Mouse (Mus musculus) hindbrain, embryonic 14.5 days (tissue): ENCODE measurements around the gene Hgd. TPM values are rescaled to one million over a fixed set of nuclear protein-coding genes. Genes with fewer than 3 reads are reported as not detected.
"Not testable (repeated sequence)": the region's sequence is repeated elsewhere in the genome, so short reads cannot be mapped to it uniquely, and the experiment has no call there.

Experiments used
- ATAC-seq: fragments of 200-750 bp; cut with Nextera tagmentation; 2 replicates; pipeline ENCODE4 v1.8.0; 2017; ENCODE audit warnings: moderate number of reproducible peaks, mild to moderate bottlenecking, moderate TSS enrichment, moderate library complexity; ENCODE audit not compliant: low FRiP score
- DNase-seq: peaks from one replicate; pipeline ENCODE4 v3.0.0-alpha.2; 2015; ENCODE audit warnings: low spot score
- H3K27ac ChIP-seq: fragments of 300-500 bp; sonication (generic); 2 replicates; pipeline ENCODE4 v1.5.1; 2014; ENCODE audit warnings: mild to moderate bottlenecking, moderate library complexity
- H3K27me3 ChIP-seq: fragments of 300-500 bp; sonication (generic); 2 replicates; pipeline ENCODE4 v1.6.1; 2014; ENCODE audit warnings: mild to moderate bottlenecking, low read length, mixed read lengths; ENCODE audit not compliant: control insufficient read depth, insufficient read depth
- H3K36me3 ChIP-seq: fragments of 300-500 bp; sonication (generic); replicated peaks from 2 replicates; pipeline ENCODE4 v1.6.1; 2014; ENCODE audit not compliant: control insufficient read depth, insufficient read depth
- H3K4me1 ChIP-seq: fragments of 300-500 bp; sonication (generic); replicated peaks from 2 replicates; pipeline ENCODE4 v1.6.1; 2014; ENCODE audit warnings: antibody characterized with exemption, low read length, mixed read lengths; ENCODE audit not compliant: control insufficient read depth, insufficient read depth
- H3K4me2 ChIP-seq: fragments of 300-500 bp; sonication (generic); replicated peaks from 2 replicates; pipeline ENCODE4 v1.6.1; 2014; ENCODE audit warnings: mild to moderate bottlenecking, moderate library complexity
- H3K4me3 ChIP-seq: fragments of 300-500 bp; sonication (generic); replicated peaks from 2 replicates; pipeline ENCODE4 v1.5.1; 2014; ENCODE audit warnings: mild to moderate bottlenecking, low read length
- H3K9ac ChIP-seq: fragments of 300-500 bp; sonication (generic); 2 replicates; pipeline ENCODE4 v1.6.1; 2014
- H3K9me3 ChIP-seq: fragments of 300-500 bp; sonication (generic); 2 replicates; pipeline ENCODE4 v1.6.1; 2016; ENCODE audit warnings: low read length; ENCODE audit not compliant: control insufficient read depth
- WGBS: fragments of 180-500 bp; shearing (Covaris S2); extraction: QIAGEN DNeasy Blood & Tissue Kit; methylation state at CpG from one replicate; pipeline ENCODE4 v1.1.7; 2014; 5-methylcytosine and 5-hydroxymethylcytosine counted together
- polyA plus RNA-seq: library from polyadenylated mRNA; unstranded; fragments of >200 nt; fragmentation: Nextera tagmentation; extraction: Ambion mirVana; gene quantifications from 2 replicates; pipeline ENCODE4 v1.2.1, GENCODE M21; 2014

The Hgd gene
- polyA plus RNA-seq, 1 experiment from 2014 or later: 0.13 TPM

DNA sequence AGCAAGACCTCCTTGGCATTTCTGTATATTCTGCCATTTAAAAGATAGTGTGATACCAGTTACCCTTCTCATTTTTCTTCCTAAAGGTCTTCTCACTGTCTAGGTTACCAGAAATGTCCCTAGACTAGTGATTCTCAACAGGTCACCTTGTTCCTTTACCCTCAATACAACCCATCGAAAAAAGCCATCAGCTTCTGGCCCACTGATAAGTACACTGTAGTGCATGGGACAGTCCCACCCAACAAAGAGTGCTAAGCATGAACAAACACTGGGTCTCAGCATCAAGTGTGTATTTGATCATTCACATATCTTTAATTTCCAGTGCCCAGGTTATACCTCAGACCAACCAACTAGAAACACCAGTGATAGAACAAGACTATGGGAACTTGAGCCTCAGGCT, 55.1 kb downstream of the Hgd start:
- no peaks in the 10 kb centered on the region for H3K9me3 ChIP-seq
- no peaks in the 10 kb centered on the region for H3K4me1 ChIP-seq
- H3K9ac ChIP-seq: no peak overlapping the region
- no peaks in the 10 kb centered on the region for H3K27me3 ChIP-seq
- 97% methylated on average over 1 of the region's 1 CpGs for WGBS
- H3K27ac ChIP-seq: no peak overlapping the region
- no peak overlapping the region for H3K4me3 ChIP-seq
- no peaks in the 10 kb centered on the region for H3K36me3 ChIP-seq
- ATAC-seq: no peak
- DNase-seq: no peak
- H3K4me2 ChIP-seq: no peak overlapping the region

GRCm38 (mm10) chr16:37636107-37636506, 56.2 kb downstream of the Hgd start:
- ATAC-seq (no peak), DNase-seq (no peak)
- Histone ChIP-seq H3K9me3 (no peaks in the 10 kb centered on the region), H3K9ac (no peak overlapping the region), H3K36me3 (no peaks in the 10 kb centered on the region), H3K27me3 (no peaks in the 10 kb centered on the region), H3K4me3 (no peak overlapping the region), H3K4me1 (no peaks in the 10 kb centered on the region), H3K27ac (no peak overlapping the region), H3K4me2 (no peak overlapping the region)
- WGBS: 66% methylated on average over 6 of the region's 6 CpGs

- Histone ChIP-seq H3K9me3 (no peaks in the 10 kb centered on the region), H3K4me2 (no peak overlapping the region), H3K4me1 (no peaks in the 10 kb centered on the region), H3K27ac (no peak overlapping the region), H3K9ac (no peak overlapping the region), H3K4me3 (no peak overlapping the region), H3K36me3 (no peaks in the 10 kb centered on the region), H3K27me3 (no peaks in the 10 kb centered on the region)
- DNase-seq (no peak), ATAC-seq (no peak)
Measured at GRCm38 (mm10) chr16:37637802-37638201, 57.8 kb downstream of the Hgd start.

DNA sequence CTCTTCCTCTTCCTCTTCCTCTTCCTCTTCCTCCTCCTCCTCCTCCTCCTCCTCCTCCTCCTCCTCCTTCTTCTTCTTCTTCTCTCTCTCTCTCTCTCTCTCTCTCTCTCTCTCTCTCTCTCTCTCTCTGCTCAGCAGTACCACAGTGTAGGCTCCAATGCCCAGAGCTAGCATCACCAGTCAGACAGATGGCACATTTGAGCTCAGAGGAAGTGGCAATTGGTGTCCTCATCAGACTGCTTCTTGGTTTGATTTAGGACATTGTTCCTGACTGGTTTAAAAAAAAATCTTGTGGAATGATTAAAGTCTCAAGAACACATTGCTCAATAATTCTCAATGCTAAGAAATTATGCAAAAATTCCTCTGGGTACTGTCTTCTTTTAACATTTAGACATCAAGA, 60.6 kb downstream of the Hgd start:
- H3K4me3 ChIP-seq: not testable (repeated sequence)

DNA sequence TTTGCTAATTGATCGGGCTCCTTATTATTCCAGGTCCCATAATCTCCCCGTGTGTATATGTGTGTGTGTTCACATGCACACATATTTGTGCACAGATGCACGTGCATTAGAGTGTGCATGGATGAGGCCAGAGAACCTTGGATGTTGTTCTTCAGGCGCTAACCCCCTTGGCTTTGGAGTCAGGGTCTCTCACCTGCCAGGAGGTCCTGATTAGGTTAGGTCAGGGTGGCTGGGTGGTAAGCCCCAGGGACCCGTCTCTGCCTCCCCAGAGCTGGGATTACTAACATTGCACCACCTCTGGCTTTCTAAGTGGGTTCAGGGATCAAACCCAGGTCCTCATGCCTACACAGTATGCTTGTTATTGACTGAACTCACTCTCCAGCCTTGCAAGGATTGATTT, 64.5 kb downstream of the Hgd start:
- no peaks in the 10 kb centered on the region for H3K4me1 ChIP-seq
- no peak overlapping the region for H3K27ac ChIP-seq
- DNase-seq (no peak), ATAC-seq (no peak)
- no peak overlapping the region for H3K9ac ChIP-seq
- H3K27me3 ChIP-seq: no peaks in the 10 kb centered on the region
- no peak overlapping the region for H3K4me3 ChIP-seq
- H3K4me2 ChIP-seq: no peak overlapping the region
- H3K36me3 ChIP-seq: peaks cover 34% of the 10 kb centered on the region
- no peaks in the 10 kb centered on the region for H3K9me3 ChIP-seq
- WGBS: 92% methylated on average over 5 of the region's 5 CpGs

More for the DNA sequence above, 60.6 kb downstream of the Hgd start:
- not testable (repeated sequence) for H3K36me3 ChIP-seq, H3K9me3 ChIP-seq, ATAC-seq, H3K4me2 ChIP-seq, H3K27me3 ChIP-seq, H3K9ac ChIP-seq, DNase-seq, H3K4me1 ChIP-seq, H3K27ac ChIP-seq

DNA sequence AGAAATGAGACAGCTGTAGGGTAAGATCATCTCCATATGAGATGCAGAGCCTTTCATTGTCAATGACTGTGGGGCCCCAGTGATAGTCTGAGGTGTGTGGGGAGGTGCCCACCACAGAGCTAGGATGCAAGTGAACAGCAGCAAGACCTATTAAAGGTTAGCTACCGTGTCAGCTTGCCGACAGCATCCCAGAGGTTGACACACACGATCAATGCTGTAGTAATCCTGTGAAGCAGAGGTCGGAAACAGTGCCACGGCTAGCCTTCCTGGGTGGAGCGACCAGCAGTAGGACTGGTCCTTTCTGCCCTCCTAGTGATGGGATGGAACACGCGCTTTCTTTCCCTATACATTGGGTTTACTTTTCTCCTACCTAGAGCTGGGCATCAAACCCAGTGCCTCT, 65.3 kb downstream of the Hgd start:
- H3K27me3 ChIP-seq: no peaks in the 10 kb centered on the region
- no peak overlapping the region for H3K9ac ChIP-seq
- ATAC-seq (no peak), DNase-seq (no peak)
- no peaks in the 10 kb centered on the region for H3K9me3 ChIP-seq
- H3K27ac ChIP-seq: no peak overlapping the region
- H3K36me3 ChIP-seq: peaks cover 34% of the 10 kb centered on the region
- no peaks in the 10 kb centered on the region for H3K4me1 ChIP-seq
- H3K4me2 ChIP-seq: no peak overlapping the region
- WGBS: 93% methylated on average over 8 of the region's 8 CpGs
- H3K4me3 ChIP-seq: no peak overlapping the region

DNA sequence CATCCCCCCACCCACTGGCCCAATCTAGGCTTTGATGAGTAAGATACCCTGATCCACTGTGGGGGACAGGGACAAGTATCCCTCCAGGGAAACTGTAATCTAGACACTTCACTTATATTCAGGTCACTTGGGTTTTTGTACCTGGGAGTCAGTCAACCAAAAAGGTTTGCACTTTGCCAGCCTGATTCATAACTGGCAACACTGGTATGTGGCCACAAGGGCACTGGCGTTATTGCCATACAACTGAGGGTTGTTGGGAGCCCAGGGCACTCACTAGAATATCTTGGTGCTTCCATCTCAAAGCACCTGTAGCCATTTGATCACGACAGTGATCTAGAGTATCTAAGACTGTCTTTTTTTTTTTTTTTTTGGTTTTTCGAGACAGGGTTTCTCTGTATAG, 65.8 kb downstream of the Hgd start:
- no peak for DNase-seq
- no peaks in the 10 kb centered on the region for H3K4me1 ChIP-seq

DNA sequence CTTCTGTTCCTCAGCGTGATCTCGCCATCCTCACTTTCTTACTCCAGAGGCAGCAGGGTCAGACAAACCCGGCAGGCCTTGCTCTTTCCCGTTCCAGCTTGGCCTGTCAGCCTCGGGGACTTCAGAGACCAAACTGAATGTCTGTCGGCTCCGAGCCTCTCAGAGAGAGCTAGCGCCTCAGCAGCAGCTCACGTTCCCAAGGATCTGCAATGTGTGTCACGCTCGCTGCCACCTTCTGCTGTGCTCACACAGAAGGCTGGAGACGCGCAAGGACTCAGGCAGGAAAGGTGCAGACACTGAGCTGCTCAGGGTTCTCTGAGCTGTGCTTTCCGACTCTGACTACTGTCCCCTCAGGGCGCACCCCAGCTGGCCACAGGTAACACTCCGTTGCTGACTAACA, 67.1 kb downstream of the Hgd start:
- H3K27ac ChIP-seq: no peak overlapping the region
- peaks cover 34% of the 10 kb centered on the region for H3K36me3 ChIP-seq
- no peaks in the 10 kb centered on the region for H3K9me3 ChIP-seq
- WGBS: 88% methylated on average over 16 of the region's 16 CpGs
- no peak overlapping the region for H3K4me3 ChIP-seq
- ATAC-seq (no peak), DNase-seq (no peak)
- H3K4me1 ChIP-seq: no peaks in the 10 kb centered on the region; the same call in 1 of the 2 replicates
- H3K9ac ChIP-seq: no peak overlapping the region
- no peaks in the 10 kb centered on the region for H3K27me3 ChIP-seq
- no peak overlapping the region for H3K4me2 ChIP-seq

More for the DNA sequence above, 65.8 kb downstream of the Hgd start:
- Histone ChIP-seq H3K27ac (no peak overlapping the region), H3K9me3 (no peaks in the 10 kb centered on the region), H3K4me3 (no peak overlapping the region), H3K27me3 (no peaks in the 10 kb centered on the region), H3K9ac (no peak overlapping the region), H3K4me2 (no peak overlapping the region), H3K36me3 (peaks cover 34% of the 10 kb centered on the region)
- WGBS: 91% methylated on average over 3 of the region's 3 CpGs
- no peak for ATAC-seq

DNA sequence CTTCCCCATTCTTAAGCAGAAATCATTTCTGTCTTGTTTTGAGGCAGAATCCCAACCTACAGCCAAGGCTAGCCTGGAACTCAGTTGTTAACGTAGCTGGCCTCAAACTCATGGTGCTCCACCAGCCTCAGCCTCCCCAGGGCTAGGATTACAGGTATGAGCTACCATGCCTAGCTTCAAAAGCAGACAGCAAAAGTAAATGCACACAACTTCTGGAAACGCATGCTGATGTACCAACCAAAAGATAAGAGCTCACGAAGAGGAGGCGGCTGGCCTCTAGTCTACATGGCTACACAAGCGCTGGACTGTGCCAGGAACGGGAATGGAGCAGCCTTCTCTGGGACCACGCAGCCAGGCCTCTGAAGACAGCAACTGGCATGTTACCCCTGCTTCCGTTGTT, 68.0 kb downstream of the Hgd start:
- H3K36me3 ChIP-seq: peaks cover 34% of the 10 kb centered on the region

GRCm38 (mm10) chr16:37649068-37649467, 69.1 kb downstream of the Hgd start:
- 90% methylated on average over 5 of the region's 5 CpGs for WGBS
- no peak overlapping the region for H3K9ac ChIP-seq
- H3K4me3 ChIP-seq: no peak overlapping the region
- H3K4me2 ChIP-seq: no peak overlapping the region
- H3K27me3 ChIP-seq: no peaks in the 10 kb centered on the region
- peaks cover 11% of the 10 kb centered on the region for H3K4me1 ChIP-seq
- no peaks in the 10 kb centered on the region for H3K9me3 ChIP-seq
- no peak for ATAC-seq
- DNase-seq: no peak
- peaks cover 34% of the 10 kb centered on the region for H3K36me3 ChIP-seq
- H3K27ac ChIP-seq: no peak overlapping the region

More for the DNA sequence above, 68.0 kb downstream of the Hgd start:
- H3K9me3 ChIP-seq: no peaks in the 10 kb centered on the region
- no peak for DNase-seq
- 96% methylated on average over 8 of the region's 8 CpGs for WGBS
- H3K4me2 ChIP-seq: no peak overlapping the region
- peaks cover 7% of the 10 kb centered on the region for H3K4me1 ChIP-seq
- ATAC-seq: no peak
- H3K9ac ChIP-seq: no peak overlapping the region
- no peak overlapping the region for H3K4me3 ChIP-seq
- H3K27ac ChIP-seq: no peak overlapping the region
- no peaks in the 10 kb centered on the region for H3K27me3 ChIP-seq
